37 mouse cellular contexts compared by ENCODE assay signal in the genomic region with DNA sequence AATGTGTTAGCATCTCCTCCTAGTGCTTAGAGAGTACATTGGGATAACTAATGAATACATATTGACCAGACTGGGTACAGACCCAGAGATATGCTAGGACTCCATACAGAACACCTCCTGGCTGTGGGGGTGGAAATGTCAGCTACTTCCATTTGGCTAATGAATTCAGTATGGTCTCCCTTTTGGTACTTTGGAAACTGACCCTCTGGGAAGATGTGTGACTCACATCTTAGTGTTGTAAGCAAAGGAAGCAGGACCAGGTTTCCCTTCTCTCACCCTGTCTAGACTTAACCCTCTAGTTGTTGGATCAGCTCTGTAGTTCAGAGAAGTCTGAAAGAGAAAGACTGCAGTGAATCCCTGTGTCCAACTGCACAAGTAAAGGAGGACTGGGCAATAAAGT. TPM values are rescaled to one million over a fixed set of nuclear protein-coding genes. Genes with fewer than 3 reads are reported as not detected.
"Had no signal": no experiment of that assay in that cellular context is flagged by ENCODE, and none has a peak within 500 bp of the region (broad histone marks: within the 10 kb centered on the region; RNA-seq: fewer than 3 reads in every experiment).

No protein-coding gene starts in this region.

- ATAC-seq: forebrain, embryonic 13.5 days; forebrain, embryonic 14.5 days; forebrain, embryonic 15.5 days; forebrain, embryonic 16.5 days; forebrain, postnatal 0 days had no signal

- H3K4me3 ChIP-seq: embryonic facial prominence, embryonic 10.5 days; embryonic facial prominence, embryonic 12.5 days; embryonic facial prominence, embryonic 13.5 days; embryonic facial prominence, embryonic 15.5 days; erythroblast, embryonic 14.5 days; forebrain, embryonic 10.5 days; forebrain, embryonic 12.5 days; forebrain, embryonic 13.5 days; forebrain, embryonic 15.5 days; gastrocnemius, adult 2 months; heart, adult 2 months; heart, embryonic 10.5 days had no signal

- DNase-seq: cerebellum, adult 9-11 months; cerebellum, postnatal 10 days; cerebellum, postnatal 14 days; cerebellum, postnatal 25 days; cerebellum, postnatal 36 days; embryo, embryonic 11 days; forebrain, postnatal 0 days; gastrocnemius, adult 2 months; gastrocnemius, postnatal 10 days; gastrocnemius, postnatal 14 days; gastrocnemius, postnatal 25 days; gastrocnemius, postnatal 36 days; heart, adult 11 months; heart, adult 18-20 months; heart, adult 2 months had no signal

- H3K27ac ChIP-seq: embryonic facial prominence, embryonic 10.5 days; embryonic facial prominence, embryonic 12.5 days; embryonic facial prominence, embryonic 13.5 days; embryonic facial prominence, embryonic 15.5 days; forebrain, embryonic 10.5 days; forebrain, embryonic 12.5 days; forebrain, embryonic 13.5 days; forebrain, embryonic 15.5 days; gastrocnemius, adult 2 months; heart, adult 2 months; heart, embryonic 10.5 days had no signal

RNA-seq across cellular contexts. Expression of a gene that starts 21.7 kb away (rescaled TPM):
- total RNA-seq: common myeloid progenitor, adult 5-6 weeks; gastrocnemius, adult 18-20 months; gastrocnemius, adult 2 months; gastrocnemius, adult 8-10 months; gastrocnemius, postnatal 10 days; gastrocnemius, postnatal 14 days; gastrocnemius, postnatal 25 days; gastrocnemius, postnatal 36 days; gastrocnemius, postnatal 4 days; granulocyte monocyte progenitor cell, adult 5-6 weeks; heart, adult 18-20 months; heart, adult 2 months; heart, adult 8-10 months had no signal
- polyA plus RNA-seq: embryonic facial prominence, embryonic 10.5 days; embryonic facial prominence, embryonic 11.5 days; embryonic facial prominence, embryonic 12.5 days; embryonic facial prominence, embryonic 13.5 days; erythroblast, embryonic 14.5 days; forebrain, embryonic 10.5 days; forebrain, embryonic 11.5 days; forebrain, embryonic 12.5 days; forebrain, embryonic 13.5 days; forebrain, embryonic 14.5 days; forebrain, embryonic 15.5 days; forebrain, embryonic 16.5 days; forebrain, postnatal 0 days; frontal cortex, adult 2 months; heart, adult 2 months; heart, embryonic 10.5 days; heart, embryonic 11.5 days had no signal

RNA-seq across cellular contexts. Expression of a gene that starts 23.1 kb away (rescaled TPM):
- polyA plus RNA-seq: erythroblast, embryonic 14.5 days had no signal
